Mouse (Mus musculus) forelimb bud, embryonic 11.5 days (tissue): ENCODE data around the gene Fcamr.

Experiments used
- DNase-seq: peaks from one replicate; pipeline ENCODE4 v3.0.0-alpha.2; 2012; ENCODE audit warnings: low read depth, low spot score

Gene Fcamr

DNA sequence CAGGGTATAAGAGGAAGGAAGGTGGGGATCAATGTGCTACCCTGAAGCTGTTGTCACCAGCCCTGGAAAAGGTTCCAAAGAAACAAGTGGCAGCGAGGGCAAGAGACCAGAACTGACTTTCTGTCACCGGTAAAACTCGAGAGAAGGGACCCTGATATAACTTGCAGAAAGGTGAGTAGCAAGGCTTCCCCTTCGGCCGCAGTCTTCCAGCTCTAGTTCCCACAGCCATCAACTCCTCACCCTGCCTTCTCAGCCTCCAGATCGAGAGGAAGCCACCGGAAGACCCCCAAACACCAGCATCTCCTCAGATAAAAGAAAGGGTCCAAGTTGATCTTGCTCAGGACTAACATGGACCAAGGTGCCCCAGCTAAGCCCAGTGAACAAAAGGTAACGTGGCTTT lies at the start of gene Fcamr:
Fcamr (plus strand) TSS at position 301 of the 400 bp plus-strand sequence.
- no peak for DNase-seq

DNA sequence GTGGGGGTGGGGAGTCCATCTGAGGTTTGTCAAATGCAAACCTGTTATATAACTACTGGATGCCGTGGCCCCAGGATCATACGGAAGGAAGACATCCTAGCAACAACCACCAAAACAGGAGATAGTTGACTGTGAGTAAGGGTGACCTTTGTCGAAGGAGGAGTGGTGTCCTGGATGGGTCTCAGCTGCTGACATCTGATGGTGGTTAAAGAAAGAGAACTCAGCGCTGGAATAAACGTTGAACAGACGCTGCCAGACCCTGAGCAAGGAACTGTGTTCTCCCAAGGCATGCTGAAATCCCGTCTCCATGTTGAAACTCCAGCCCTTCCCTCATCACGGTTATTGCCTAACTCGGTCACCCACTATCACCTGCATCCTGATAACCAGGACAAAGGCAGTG lies 41.0 kb upstream of the Fcamr start:
- no peak for DNase-seq

DNA sequence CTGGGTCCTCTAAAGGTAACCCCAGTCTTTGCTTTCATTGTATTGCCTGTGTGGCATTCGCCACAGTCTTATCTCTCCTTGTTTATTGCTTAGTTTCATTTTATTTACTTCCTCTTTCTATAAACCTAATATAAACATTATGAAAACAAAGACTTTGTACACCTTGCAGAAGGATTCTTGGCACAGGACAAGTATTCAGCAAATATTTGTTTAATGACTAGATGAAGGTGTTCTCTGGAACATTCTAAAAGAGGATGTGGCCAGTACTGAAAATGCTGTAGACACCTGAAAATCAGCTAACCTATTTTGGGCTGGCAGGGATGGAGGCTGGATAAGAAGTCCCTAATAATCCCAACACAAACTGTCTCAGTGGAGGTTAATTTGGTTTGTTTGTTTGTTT lies 39.1 kb upstream of the Fcamr start:
- DNase-seq, result no peak

DNA sequence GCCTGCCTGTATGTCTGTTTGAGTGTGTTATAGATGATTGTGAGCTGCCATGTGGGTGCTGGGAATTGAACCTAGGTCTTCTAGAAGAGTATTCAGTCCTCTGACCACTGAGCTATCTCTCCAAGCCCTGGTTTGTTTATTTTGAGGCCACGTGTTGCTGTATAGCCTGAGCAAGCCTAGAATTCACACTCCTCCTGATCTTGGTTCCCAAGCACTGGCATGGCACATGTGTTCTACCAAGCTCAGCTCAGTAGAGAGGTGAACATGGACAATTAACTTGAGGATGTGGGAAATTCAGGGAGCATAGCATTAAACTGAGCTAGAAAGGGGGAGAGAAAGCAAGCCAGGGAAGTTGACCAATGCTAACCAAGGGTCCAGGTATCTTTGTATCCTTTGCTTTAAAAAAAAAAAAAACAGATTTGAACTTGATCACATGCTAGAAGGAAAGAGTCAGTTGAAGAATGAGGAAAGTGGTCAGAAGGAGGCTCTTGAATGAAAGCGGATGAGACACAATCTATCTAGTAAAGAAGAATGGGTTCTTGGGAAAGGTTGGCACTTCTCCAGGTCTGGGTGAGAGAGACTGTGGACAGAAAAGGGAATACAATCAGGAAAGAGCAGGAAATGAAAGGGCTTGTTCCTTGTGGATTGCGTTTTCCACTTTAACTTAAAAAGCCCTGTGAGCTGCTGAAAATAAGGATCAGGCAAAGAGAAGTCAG lies 38.5 kb upstream of the Fcamr start:
- DNase-seq, result no peak

DNA sequence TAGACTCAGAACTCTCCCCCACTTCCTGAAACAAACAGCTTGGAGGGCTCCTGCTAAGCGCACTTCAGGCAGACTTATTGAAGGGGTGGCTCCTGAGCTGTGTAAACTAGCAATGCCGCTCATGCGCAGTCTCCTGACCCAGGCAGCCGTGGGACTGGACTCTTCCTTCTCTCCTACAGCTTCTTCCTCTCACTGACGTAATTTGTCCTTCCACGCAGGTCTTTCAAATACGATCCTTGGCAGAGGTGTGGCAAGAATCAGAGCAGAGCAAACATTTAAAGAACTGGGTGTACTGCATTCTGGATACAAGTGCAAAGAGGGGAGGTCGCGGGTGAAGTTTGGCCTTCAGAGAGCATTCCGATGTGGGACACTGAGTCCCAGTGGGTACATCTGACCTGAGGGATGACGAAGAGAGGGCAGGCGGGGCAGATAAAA lies 36.7 kb upstream of the Fcamr start:
- DNase-seq, result no peak

DNA sequence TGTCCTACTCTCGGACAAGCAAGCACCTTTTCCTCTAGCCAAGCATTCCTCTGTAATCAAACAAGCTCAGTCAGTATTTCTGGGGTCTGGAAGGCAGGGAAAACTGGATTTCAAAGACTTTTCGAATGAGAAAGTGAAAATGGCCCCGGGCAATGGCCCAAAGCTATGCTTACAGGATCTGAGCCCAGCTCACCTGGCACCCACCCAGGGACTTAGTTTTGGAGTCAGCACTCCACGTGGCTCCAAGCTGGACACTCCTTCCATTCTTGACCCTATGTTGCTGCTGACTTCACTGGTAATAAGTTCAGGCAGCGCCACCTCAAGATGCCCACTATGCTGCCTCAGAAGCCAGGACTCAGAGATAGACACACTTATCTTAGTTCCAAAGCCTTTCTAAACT lies 33.6 kb upstream of the Fcamr start:
- DNase-seq, result no peak

DNA sequence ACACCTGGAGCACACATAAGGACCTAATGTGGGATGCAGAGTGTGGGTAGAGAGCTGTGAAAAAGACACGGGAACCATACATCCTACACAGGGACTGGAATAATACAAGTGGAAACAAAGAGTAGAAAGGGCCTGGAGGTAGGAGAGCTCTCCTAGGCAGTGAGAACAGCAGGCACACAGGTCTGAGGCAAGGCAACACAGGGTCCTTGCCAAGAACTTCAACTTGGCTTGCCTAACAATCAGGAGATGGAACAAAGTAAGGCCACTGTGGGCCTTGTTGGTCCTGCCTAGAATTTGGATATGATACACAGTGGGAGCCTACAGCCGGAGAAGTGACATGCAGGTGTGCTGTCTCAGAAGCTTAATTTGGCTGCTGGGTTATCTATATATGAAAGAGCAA lies 30.8 kb upstream of the Fcamr start:
- DNase-seq, result no peak

DNA sequence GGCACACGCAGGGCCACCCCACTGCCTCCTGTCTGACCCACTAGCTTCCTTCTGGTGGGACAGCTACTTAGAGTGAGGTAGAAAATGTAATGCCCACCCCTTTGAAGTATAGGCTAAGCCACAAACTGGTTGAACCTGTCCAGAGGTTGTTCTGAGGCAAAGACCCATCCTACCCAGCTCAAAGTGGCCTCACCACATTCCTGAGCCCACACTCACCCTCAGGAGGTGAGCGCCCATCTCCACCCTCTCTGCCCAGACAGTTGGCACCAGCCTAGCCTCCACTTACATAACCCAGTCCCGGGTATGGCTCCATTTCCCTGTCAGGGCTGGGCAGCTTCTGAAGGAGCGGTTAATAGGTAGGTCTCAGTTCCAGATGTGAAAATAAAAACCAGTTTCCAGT lies 30.2 kb upstream of the Fcamr start:
- no peak for DNase-seq

DNA sequence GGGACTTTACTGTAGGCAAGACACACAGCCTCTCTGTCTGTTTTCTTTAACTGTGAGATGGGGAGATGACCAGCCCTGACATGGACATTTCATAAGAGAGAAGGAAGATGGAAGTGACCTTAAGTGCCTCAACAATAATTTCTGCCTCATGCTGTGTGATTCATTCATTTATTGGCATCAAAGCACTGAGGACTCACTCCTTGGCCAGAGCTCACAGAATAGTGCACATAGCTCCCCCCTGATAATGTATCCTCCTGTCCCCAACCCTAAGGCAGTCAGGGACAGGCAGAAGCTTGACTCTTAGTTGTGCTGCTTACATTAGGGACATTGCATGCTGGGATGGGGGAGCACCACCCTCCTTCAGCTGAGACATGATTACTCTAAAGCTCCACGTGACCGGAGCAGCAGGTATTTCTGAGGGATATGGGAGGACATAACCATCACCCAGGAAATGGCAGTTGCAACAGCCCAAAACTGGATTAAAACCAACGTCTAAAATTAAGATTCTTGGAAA lies 29.7 kb upstream of the Fcamr start:
- DNase-seq, result no peak

DNA sequence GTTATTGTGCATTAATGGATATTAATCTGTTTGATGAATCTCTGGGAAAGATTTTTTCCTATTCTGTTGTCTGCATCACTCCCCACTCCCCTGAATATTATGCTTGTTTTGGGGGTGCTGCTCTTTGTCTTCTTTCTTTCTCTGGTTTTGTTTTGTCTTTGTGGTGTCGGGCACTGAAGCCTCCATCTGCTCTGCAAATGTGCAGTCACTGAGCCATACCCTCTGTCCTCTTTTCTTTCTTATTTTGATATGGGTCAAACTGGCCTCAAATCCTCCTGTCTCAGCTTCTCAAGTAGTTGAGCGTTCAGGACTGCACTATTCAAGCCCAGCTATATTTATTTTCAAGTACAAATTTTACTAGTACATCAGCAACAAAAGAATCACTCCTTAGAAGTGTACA lies 25.5 kb upstream of the Fcamr start:
- no peak for DNase-seq

DNA sequence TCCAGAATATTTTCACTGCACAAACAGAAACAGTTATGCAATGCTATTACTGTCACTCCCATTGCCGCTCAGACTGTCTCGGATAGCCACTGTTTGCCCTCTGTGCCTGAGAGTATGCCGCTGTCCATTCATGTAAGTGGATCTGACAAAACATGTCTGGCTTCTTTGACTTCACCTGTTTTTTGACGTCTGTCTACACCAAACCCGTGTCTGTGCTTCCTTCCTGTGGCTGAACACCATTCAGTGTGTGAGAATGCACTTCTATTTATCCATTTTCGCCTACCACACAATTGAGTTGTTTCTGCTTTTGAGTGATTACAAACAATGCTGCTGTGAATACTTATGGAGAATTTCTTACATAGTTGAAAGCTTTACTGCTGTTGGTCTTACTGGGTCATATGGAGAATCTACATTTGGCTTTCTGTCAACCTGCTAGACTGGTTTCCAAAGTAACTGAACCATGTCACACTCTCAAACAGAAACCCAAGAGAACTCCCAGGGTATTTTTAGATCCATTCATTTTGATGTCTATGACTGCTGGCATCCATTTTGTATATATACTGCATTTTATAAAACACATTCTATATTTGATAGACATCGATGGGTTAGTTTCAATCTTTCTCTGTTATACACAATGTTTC lies 24.9 kb upstream of the Fcamr start:
- no peak for DNase-seq

DNA sequence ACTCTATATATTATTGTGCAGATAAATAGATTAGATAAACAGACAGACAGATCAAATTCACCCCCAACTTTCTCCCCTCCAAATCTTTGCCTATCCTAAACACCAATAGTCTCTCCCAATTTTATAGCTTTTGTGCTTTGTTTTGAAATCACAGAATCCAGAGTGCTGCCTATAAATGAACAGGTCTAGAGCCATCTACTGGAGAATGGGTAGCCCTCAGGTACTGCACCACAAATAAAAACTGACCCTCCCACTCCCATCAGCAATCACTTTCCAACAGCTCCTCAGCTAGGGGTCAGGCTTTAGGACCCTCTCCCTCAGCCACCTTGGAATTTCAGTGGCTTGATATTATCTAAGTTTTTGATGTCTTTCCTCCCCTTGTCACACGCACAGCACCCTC lies 24.1 kb upstream of the Fcamr start:
- DNase-seq, result no peak

DNA sequence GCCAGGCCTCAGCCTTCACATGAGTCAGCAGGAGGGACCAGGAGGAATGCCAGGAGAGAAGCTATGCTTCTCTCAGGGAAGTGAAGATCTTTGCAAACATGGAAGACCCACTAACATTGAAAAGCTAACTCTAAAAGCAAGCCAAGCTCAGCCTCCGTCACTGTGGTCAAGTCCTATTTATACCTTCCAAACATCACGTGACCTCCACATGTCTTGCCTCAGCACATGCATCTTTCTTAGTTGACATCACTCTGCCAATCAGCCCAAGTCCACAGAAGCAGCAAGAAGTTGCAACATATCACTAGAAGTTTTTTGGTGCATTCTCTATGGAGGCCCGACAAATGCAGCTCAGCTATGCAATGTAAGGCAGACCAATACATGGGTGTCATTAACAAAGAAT lies 20.8 kb upstream of the Fcamr start:
- no peak for DNase-seq

DNA sequence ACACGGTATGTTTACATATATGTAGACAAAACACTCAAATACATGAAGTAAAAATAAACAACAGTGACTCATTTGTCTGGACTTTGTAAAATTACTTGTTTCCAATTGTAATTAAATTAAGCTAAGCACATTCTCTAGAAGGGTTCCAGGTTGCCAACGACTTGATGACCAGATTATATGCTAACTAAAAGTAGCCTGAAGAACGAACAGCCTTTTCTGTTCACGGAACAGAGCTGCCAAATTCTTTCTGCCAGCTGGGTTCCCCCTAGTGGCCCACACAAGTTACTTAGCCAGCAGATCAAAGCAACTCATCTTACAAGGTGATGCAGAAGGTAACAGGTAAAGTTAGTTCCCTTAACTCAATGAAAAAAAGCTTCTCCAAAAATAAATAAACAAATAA lies 16.6 kb upstream of the Fcamr start:
- no peak for DNase-seq

DNA sequence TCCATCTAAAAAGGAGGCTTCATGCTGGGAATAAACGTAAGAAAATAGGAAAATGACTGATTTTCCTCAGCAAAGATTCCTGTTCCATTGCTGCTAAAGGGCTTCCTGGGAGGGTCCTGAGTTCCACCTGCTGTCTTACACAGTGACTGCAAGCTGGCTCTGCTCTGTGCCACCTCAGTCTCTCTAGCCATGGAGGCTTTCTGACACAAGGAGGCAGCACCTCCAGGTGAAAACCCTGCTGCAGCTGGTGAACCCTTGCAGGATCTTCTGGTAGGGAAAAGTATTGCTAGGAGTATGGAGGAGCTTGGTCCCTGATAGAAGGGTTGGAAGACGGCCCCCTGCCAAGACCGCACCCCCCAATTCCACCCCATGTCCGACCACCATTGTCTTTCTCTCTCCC lies 13.7 kb upstream of the Fcamr start:
- no peak for DNase-seq

DNA sequence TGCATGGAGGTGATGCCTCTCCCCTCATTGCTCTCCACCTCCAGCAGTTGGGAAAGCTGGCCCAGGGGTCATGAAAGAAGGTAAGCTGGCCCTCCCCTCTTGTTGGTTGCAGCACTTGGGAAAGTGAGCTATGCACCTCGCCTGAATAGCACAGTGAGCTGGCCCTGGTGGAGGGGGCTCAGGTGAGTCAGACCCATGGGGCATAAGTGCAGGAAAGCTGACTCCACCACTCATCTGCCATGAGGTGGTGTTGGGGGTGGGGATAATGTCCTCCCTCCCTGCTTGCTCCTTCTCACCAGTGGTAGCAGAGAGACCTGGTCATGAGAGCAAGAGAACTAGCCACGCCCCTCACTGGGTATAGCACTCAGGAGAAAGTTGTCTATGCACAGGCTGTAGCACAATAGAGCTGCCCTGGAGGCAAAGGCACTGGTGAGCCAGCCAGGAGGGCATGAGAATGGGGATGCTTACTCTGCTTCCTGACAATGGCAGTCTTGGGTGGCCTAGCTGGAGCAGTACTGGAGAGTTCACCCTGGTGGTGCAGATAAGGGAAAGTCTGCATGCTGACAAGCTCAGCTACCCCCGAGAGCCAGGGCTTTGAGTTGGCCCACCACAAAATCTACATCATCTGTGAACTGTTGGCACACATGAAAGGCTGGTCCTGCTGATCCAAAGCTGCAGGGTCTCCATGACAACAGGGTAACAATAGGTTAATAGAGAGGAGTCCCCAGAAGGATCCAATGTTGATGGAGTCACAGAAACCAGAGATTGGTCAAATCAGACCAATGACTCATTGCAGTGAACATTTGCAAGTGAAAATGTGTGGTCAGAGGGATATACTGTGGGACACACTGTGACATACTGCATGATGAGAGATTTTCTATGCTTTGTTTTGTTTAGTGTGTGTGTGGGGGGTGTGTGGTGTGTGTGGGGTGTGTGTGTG lies 10.9 kb upstream of the Fcamr start:
- no peak for DNase-seq

DNA sequence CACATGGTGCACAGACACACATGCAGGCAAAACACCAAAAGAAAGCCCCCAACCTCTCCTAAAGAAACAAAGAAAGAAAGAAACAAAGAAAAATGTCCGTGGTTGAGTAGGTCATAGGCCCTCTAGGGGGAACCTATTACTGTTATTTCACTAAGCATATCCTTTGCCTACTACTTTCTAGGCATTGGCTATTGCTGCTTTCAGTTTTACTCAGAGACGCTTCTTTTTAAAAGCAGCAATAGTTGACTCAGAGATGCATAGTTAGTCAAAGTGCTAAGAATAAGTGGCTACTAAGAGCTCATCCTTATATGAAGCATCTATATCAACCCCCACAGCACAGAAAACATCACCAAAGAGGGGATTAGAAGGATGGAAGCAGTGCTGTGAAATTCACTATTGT lies 5.4 kb upstream of the Fcamr start:
- no peak for DNase-seq

DNA sequence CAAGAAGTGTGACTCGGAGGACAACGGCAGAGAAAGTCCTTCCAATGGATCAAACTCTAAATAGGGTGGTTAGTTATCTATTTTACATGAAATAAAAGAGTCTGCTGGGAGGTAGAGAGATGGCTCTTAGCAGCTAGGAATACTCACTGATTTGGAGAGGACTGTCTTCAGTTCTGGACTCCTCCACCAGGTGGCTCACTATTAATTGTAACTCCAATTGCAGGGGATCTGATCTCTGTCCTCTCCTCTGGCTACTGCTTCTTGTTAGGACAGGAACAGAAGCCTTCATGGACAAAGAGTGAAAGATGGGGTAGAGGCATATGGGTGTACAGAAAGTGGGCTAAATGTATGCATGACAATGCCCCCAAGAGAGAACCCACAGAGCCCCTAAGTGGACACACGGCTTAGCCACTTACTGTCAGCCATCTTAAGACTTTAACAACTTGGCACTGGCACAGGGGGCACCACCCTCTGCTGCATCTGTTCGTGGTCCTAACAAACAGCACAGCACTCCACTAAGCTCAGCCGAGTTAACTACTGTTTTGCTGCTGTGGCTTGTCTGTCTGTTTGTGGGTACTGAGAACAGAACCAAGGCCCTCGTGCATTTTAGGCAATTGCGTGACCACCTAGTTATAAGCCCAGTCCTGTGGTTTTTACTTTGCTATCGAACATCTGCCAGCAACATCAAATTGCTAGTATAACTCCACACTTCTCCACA lies 3.6 kb upstream of the Fcamr start:
- peak; percentile 23 for DNase-seq

DNA sequence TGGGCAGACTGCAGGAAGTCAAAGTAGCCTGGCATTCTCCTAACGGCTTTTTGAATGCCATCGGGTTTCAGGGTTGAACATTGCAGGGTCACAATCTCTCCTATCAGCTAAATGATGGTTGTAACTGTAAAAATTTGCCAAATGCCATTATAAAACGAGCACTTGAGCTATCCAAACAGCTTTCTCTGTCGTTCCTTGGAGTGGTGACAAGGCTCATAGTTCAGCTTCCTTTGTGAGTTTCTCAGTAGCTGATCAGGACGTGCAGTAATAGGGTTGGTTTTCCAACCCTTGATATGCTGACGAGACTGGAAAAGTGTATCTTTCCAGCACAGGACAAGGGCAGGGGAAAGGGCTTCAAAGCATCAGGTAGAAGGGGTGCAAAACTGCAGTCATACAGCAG lies 2.7 kb upstream of the Fcamr start:
- no peak for DNase-seq

DNA sequence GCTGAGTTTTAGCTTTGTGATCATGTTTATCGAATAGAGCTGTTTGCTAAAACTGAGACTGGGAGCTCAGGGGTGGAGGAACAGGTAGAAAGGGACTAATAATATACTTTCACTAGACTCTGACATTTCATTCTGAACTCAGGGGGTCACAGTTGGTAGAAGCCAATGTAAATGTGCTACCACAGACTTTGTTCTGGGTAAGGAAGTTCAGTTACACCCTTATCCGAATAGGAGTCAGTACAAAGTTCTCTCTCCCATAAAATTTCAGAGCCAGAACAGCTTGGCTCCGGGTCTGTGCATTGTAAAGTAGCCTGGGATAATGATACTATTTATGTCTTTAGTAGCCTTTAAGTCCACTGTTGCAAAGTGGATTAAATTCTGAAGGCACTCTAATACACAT lies 2.2 kb upstream of the Fcamr start:
- no peak for DNase-seq

DNA sequence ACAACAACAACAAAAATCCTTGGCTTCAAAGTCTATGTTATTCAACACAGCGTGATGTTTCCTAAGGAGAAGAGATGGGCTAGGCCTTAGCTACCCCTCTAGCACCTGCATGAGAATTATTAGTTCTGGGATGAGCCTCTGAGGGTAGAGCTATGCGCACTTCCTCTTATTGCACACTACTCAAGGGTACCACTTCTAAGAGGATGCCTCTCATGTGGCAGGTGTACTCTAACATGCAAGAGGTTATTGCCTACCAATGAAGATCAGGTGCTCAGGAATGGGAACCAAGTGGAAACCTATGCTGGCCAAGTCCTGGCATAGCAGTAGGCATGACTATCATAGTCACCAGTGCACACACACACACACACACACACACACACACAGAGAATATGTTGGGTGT lies 1.3 kb upstream of the Fcamr start:
- DNase-seq, result no peak

DNA sequence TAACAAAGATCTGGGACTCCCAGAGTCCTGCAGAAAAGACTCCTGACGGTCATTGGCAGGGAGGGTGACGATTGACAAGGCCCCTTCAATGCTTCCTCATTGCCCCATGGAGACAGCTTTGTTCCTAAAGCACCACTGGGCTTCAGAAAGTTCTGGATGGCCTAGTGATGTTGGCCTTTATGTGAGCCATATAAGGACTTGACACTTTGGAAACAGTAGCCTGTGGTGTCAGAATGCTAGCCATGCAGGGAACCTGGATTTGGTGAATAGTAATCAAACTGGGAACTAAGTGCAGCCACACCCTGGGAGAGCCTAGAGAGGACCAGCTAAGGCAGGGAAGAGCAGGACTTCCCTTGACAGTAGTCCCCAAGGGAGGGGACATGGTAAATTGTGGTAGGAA lies 809 bp downstream of the Fcamr start:
- no peak for DNase-seq
